Mouse (Mus musculus) frontal cortex, adult 2 months (tissue): Measurements from ENCODE around the gene Gstm4. TPM values are rescaled to one million over a fixed set of nuclear protein-coding genes. Genes with fewer than 3 reads are reported as not detected.
A peak's percentile ranks its signal among the peaks of the same experiment; 100 is the strongest.
"Not testable (repeated sequence)": the region's sequence is repeated elsewhere in the genome, so short reads cannot be mapped to it uniquely, and the experiment has no call there.

Experiments
- DNase-seq, 2 experiments: peaks; one replicate each; pipeline ENCODE4 v3.0.0; 2022; ENCODE audit warnings: low spot score in 1 of 2; ENCODE audit errors: extremely low spot score in 1 of 2
- polyA plus RNA-seq: library from polyadenylated mRNA; depleted of rRNA; stranded (reverse); fragments of >200 nt; gene quantifications from 2 replicates; pipeline ENCODE4 v1.2.3, GENCODE M21; 2012

Gene Gstm4
- polyA plus RNA-seq, 1 experiment = 15.0 TPM

- DNase-seq = peak in 1 of 2 experiments; percentile 79
Measured at GRCm38 (mm10) chr3:108070295-108071293, 25.9 kb upstream of the Gstm4 start.

- peak in 1 of 2 experiments; percentile 17 for DNase-seq
Measured at GRCm38 (mm10) chr3:108069231-108069870, 24.7 kb upstream of the Gstm4 start.

- DNase-seq = no peak
Measured at GRCm38 (mm10) chr3:108068826-108069225, 24.1 kb upstream of the Gstm4 start.

GRCm38 (mm10) chr3:108067370-108067934 lies 22.8 kb upstream of the Gstm4 start:
- no peak for DNase-seq

- no peak for DNase-seq
Measured at GRCm38 (mm10) chr3:108065551-108065950, 20.9 kb upstream of the Gstm4 start.

GRCm38 (mm10) chr3:108064672-108065071 lies 20.0 kb upstream of the Gstm4 start:
- no peak for DNase-seq

GRCm38 (mm10) chr3:108062648-108063047 lies 18.0 kb upstream of the Gstm4 start:
- DNase-seq = no peak

- DNase-seq = peak in 1 of 2 experiments; percentile 86
Measured at GRCm38 (mm10) chr3:108061420-108061819, 16.7 kb upstream of the Gstm4 start.

- no peak for DNase-seq
Measured at GRCm38 (mm10) chr3:108050493-108050892, 5.8 kb upstream of the Gstm4 start.

GRCm38 (mm10) chr3:108048306-108048705 lies 3.6 kb upstream of the Gstm4 start:
- no peak for DNase-seq

GRCm38 (mm10) chr3:108046944-108047655 lies 2.4 kb upstream of the Gstm4 start:
- no peak for DNase-seq

- no peak for DNase-seq
Measured at GRCm38 (mm10) chr3:108033156-108033555, 11.5 kb downstream of the Gstm4 start.

GRCm38 (mm10) chr3:108032113-108032512 lies 12.6 kb downstream of the Gstm4 start:
- DNase-seq = no peak

GRCm38 (mm10) chr3:108028641-108029365 lies 15.9 kb downstream of the Gstm4 start:
- DNase-seq = no peak

- no peak for DNase-seq
Measured at GRCm38 (mm10) chr3:108026597-108026996, 18.1 kb downstream of the Gstm4 start.

- DNase-seq = peak in 1 of 2 experiments; percentile 32
Measured at GRCm38 (mm10) chr3:108026049-108026448, 18.6 kb downstream of the Gstm4 start.

- DNase-seq = no peak
Measured at GRCm38 (mm10) chr3:108025318-108025717, 19.4 kb downstream of the Gstm4 start.

- DNase-seq = no peak
Measured at GRCm38 (mm10) chr3:108022650-108023049, 22.0 kb downstream of the Gstm4 start.

GRCm38 (mm10) chr3:108020351-108021022 lies 24.2 kb downstream of the Gstm4 start:
- DNase-seq = not testable (repeated sequence)
